Mouse (Mus musculus): ENCODE data around the gene Pkd1l2.

- TF ChIP-seq CTCF (IDR thresholded peaks at IDR 0.05; ENCODE audit: low read depth) (no peak), EP300 (IDR thresholded peaks at IDR 0.05; ENCODE audit: low read depth) (no peak)
Observed at GRCm38 (mm10) chr8:116993095-116993867, 89.0 kb downstream of the Pkd1l2 start, which contains the start of gene Gcsh.
